Mouse (Mus musculus) liver, embryonic 11.5 days (tissue): ENCODE measurements around the gene Tmed5. TPM values are rescaled to one million over a fixed set of nuclear protein-coding genes. Genes with fewer than 3 reads are reported as not detected.

Source experiments
- ATAC-seq: fragments of 200-750 bp; cut with Nextera tagmentation; replicated peaks from 2 replicates; pipeline ENCODE4 v1.8.0; 2017; ENCODE audit warnings: moderate number of reproducible peaks, mild to moderate bottlenecking, moderate TSS enrichment, moderate library complexity; ENCODE audit not compliant: low FRiP score
- DNase-seq: peaks from one replicate; pipeline ENCODE4 v3.0.0-alpha.2; 2017; ENCODE audit warnings: low spot score
- H3K27ac ChIP-seq: fragments of 300-500 bp; sonication (generic); 2 replicates; pipeline ENCODE4 v1.5.1; 2014; ENCODE audit warnings: mild to moderate bottlenecking, low read depth, low read length, control low read depth
- H3K27me3 ChIP-seq: fragments of 300-500 bp; sonication (generic); replicated peaks from 2 replicates; pipeline ENCODE4 v1.6.1; 2014; ENCODE audit warnings: low read length, mixed read lengths; ENCODE audit not compliant: control insufficient read depth, insufficient read depth
- H3K36me3 ChIP-seq: fragments of 300-500 bp; sonication (generic); 2 replicates; pipeline ENCODE4 v1.6.1; 2014; ENCODE audit warnings: mild to moderate bottlenecking, low read length, moderate library complexity, mixed read lengths; ENCODE audit not compliant: control insufficient read depth, insufficient read depth
- H3K4me1 ChIP-seq: fragments of 300-500 bp; sonication (generic); replicated peaks from 2 replicates; pipeline ENCODE4 v1.6.1; 2014; ENCODE audit warnings: low read length, mixed read lengths; ENCODE audit not compliant: control insufficient read depth, insufficient read depth
- H3K4me2 ChIP-seq: fragments of 300-500 bp; sonication (generic); 2 replicates; pipeline ENCODE4 v1.6.1; 2014; ENCODE audit warnings: mild to moderate bottlenecking, control low read depth, moderate library complexity
- H3K4me3 ChIP-seq: fragments of 300-500 bp; sonication (generic); 2 replicates; pipeline ENCODE4 v1.5.1; 2014; ENCODE audit warnings: low read depth, low read length, control low read depth
- H3K9ac ChIP-seq: fragments of 300-500 bp; sonication (generic); 2 replicates; pipeline ENCODE4 v1.6.1; 2014; ENCODE audit warnings: low read depth, low read length, control low read depth
- H3K9me3 ChIP-seq: fragments of 300-500 bp; sonication (generic); 2 replicates; pipeline ENCODE4 v1.6.1; 2016; ENCODE audit warnings: low read length, inconsistent platforms, mixed read lengths; ENCODE audit not compliant: control insufficient read depth
- WGBS: fragments of 180-500 bp; shearing (Covaris S2); extraction: QIAGEN DNeasy Blood & Tissue Kit; methylation state at CpG from one replicate; pipeline ENCODE4 v1.1.7; 2014; 5-methylcytosine and 5-hydroxymethylcytosine counted together
- polyA plus RNA-seq: library from polyadenylated mRNA; unstranded; fragments of >200 nt; fragmentation: Nextera tagmentation; extraction: Ambion mirVana; gene quantifications from 2 replicates; pipeline ENCODE4 v1.2.1, GENCODE M21; 2014

Gene Tmed5
- polyA plus RNA-seq, 1 experiment from 2014 or later = 46.8 TPM

- no peak for DNase-seq
These were observed 60.1 kb downstream of the Tmed5 start for GRCm38 (mm10) chr5:108072301-108072700.

GRCm38 (mm10) chr5:108065465-108066411 is 66.7 kb downstream of the Tmed5 start, which contains the start of gene Mtf2:
Gene Mtf2, plus strand, starts transcription at chr5:108065674.
- Histone ChIP-seq H3K4me3 (peak within 1 kb of the TSS; percentile 99), H3K36me3 (peaks cover 13% of the 10 kb centered on the region), H3K9me3 (no peaks in the 10 kb centered on the region), H3K27ac (peak within 1 kb of the TSS; percentile 94), H3K4me2 (peak within 1 kb of the TSS; percentile 72), H3K4me1 (peaks cover 2% of the 10 kb centered on the region; the same call in 1 of the 2 replicates), H3K27me3 (no peaks in the 10 kb centered on the region), H3K9ac (peak within 1 kb of the TSS; percentile 99)
- peak; percentile 96 for ATAC-seq
- under 1% methylated on average over 59 of the region's 59 CpGs for WGBS
- DNase-seq = peak; percentile 91

More at GRCm38 (mm10) chr5:108072301-108072700, 60.1 kb downstream of the Tmed5 start:
- no peak for ATAC-seq
- Histone ChIP-seq H3K36me3 (peaks cover 44% of the 10 kb centered on the region), H3K4me3 (no peak overlapping the region), H3K9ac (no peak overlapping the region), H3K27me3 (no peaks in the 10 kb centered on the region), H3K27ac (no peak overlapping the region), H3K4me1 (peaks cover under 1% of the 10 kb centered on the region; the same call in 1 of the 2 replicates), H3K4me2 (no peak overlapping the region), H3K9me3 (no peaks in the 10 kb centered on the region)
- 91% methylated on average over 1 of the region's 1 CpGs for WGBS

GRCm38 (mm10) chr5:108060413-108060812 is 72.0 kb downstream of the Tmed5 start:
- DNase-seq (no peak), ATAC-seq (no peak)
- WGBS = 89% methylated on average over 9 of the region's 9 CpGs
- no peak overlapping the region for H3K4me3 ChIP-seq
- no peak overlapping the region for H3K9ac ChIP-seq
- no peaks in the 10 kb centered on the region for H3K9me3 ChIP-seq
- H3K27me3 ChIP-seq = no peaks in the 10 kb centered on the region
- no peaks in the 10 kb centered on the region for H3K4me1 ChIP-seq
- H3K27ac ChIP-seq = no peak overlapping the region
- H3K4me2 ChIP-seq = no peak overlapping the region
- H3K36me3 ChIP-seq = no peaks in the 10 kb centered on the region

Other genes with a start within 250 kb of the Tmed5 start
- gene Rpl5, start 232.1 kb downstream of the Tmed5 start, polyA plus RNA-seq = 102 and 105 TPM in 2 replicates
- 19.5 and 20.6 TPM in 2 replicates for gene Fam69a, start 145.5 kb downstream of the Tmed5 start, polyA plus RNA-seq
- 86.3 and 98.5 TPM in 2 replicates for gene Mtf2, start 66.9 kb downstream of the Tmed5 start, polyA plus RNA-seq
- gene Ccdc18, start 255 bp upstream of the Tmed5 start, polyA plus RNA-seq = 11.0 and 14.2 TPM in 2 replicates
- gene Dr1, start 136.3 kb upstream of the Tmed5 start, polyA plus RNA-seq = 57.0 and 60.2 TPM in 2 replicates
- gene Pigg, start 180.0 kb upstream of the Tmed5 start, polyA plus RNA-seq = 3.9 and 4.6 TPM in 2 replicates
- gene Gm42517, start 235.3 kb upstream of the Tmed5 start, polyA plus RNA-seq = 0.23 and 0.25 TPM in 2 replicates